Mouse (Mus musculus): ENCODE results near the gene Mydgf. TPM values are rescaled to one million over a fixed set of nuclear protein-coding genes. Genes with fewer than 3 reads are reported as not detected.

The Mydgf gene
- total RNA-seq, 2 experiments from 2014 or later: 33.2 to 34.6 TPM

DNA sequence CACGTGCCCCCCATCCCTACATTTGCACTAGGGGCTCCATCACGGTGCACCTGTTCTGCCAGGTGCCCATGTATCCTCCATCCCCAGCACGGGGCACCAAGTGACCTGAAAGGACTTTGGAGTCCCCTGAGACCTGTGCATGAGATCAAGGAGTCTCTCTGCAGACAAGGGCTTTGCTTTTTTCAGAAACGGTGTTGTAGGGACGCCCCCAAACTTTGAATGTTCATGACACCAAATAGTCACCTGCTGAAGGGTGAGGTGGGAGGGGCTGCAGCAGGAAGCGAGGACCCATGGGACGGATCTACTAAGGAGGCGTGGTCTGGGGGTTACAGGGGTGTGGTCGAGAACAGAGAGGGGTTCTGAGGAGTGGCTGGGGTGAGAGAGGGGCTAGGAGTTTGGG is 35.4 kb downstream of the Mydgf start:
- intact Hi-C loops (cut with DNase I): no loop called here

GRCm38 (mm10) chr17:56147420-56147819 is 36.3 kb downstream of the Mydgf start:
- DNase-seq: no peak
- intact Hi-C loops (cut with DNase I): no loop called here

More for the DNA sequence above, 35.4 kb downstream of the Mydgf start:
- DNase-seq: no peak

GRCm38 (mm10) chr17:56146131-56146530 is 37.6 kb downstream of the Mydgf start:
- intact Hi-C loops (cut with DNase I): no loop called here
- no peak for DNase-seq

DNA sequence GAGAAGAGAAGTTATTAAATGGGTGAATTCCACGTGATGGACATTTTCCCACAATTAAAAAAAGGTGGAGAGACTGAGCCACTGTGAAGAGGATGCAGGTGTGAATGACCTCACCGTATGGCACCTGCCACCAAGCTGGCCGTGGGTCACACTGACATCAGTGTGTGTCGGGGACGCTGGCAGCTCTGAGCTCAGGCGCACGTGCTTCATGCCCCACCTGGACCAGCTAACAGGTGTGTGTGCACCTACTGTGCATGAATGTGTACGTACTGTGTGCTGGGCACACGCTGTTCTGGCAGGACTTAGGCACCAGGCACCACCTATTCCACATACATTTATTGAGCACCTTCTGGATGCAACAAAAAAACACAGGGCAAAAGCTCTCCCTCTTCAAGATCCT is 39.2 kb downstream of the Mydgf start:
- DNase-seq: no peak
- intact Hi-C loops (cut with DNase I): no loop called here

- peak in 1 of 2 experiments; percentile 46 for DNase-seq
- intact Hi-C loops (cut with DNase I): no loop called here
Observed at GRCm38 (mm10) chr17:56141702-56142605, 41.8 kb downstream of the Mydgf start.

DNA sequence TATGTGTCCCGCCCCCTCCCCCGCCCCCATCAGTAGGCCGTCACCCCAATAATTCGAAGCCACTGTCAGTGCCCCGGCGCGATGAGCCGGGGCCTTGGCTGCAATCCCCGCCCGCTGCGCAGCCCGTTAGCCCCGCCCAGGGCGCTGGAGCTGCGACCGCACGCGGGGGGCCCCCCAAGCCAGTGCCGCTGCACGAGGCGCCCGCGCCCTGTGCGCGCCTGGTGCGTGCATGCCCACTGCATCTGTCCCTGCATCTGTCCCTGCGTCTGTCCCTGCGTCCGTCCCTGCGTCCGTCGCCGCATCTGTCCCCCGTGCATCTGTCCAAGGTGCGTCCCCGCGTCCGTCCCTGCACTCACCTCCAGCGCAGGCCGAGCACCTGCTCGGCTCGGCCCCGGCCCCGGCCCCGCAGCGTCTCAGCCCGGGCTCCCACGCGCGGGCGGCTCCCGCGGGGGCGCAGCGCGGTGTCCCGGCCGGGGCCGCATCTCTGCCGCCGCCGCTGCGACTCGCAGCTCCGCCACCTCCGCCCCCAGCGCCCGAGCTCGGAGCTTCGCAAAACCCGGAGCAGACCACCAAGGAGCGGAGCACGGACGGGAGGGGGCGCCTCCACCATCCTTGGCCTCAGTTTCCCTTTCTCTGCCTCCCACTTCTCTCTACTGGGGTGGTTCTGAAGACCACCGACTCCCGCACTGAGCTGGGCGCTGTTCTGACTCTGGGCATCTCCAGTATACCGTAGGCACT is 43.7 kb downstream of the Mydgf start, which contains the start of gene Sema6b:
Gene Sema6b (minus strand): TSS at position 486 of the 738 bp plus-strand sequence.
- intact Hi-C loops (cut with DNase I): no loop called here
- DNase-seq: peak; percentile 79 to 80

DNA sequence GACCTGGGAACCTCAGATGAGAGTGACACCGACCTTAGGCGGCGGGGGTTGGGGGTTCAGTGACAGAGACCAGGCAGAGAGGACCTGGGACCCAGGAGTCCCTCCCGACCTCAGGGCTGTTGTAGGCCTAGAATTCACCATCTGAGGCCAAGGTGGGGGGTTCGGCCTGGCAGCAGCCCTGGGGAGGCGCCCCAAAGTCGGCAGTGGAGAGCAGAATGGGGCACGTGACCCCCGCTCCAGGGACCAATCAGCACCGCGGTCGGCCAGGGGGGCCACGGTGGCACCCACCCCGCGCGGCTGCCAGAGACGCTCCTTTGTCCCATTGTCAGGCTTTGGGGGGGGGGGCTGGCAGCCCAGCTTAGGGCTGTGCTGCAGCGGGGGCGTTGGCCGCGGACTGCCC is 44.4 kb downstream of the Mydgf start:
- no peak for DNase-seq
- intact Hi-C loops (cut with DNase I): no loop called here

GRCm38 (mm10) chr17:56137839-56138613 is 45.7 kb downstream of the Mydgf start:
- intact Hi-C loops (cut with DNase I): no loop called here

GRCm38 (mm10) chr17:56136558-56136957 is 47.2 kb downstream of the Mydgf start:
- DNase-seq: peak in 1 of 2 experiments; percentile 15
- intact Hi-C loops (cut with DNase I): no loop called here

More at GRCm38 (mm10) chr17:56137839-56138613, 45.7 kb downstream of the Mydgf start:
- DNase-seq: peak in 1 of 2 experiments; percentile 27

DNA sequence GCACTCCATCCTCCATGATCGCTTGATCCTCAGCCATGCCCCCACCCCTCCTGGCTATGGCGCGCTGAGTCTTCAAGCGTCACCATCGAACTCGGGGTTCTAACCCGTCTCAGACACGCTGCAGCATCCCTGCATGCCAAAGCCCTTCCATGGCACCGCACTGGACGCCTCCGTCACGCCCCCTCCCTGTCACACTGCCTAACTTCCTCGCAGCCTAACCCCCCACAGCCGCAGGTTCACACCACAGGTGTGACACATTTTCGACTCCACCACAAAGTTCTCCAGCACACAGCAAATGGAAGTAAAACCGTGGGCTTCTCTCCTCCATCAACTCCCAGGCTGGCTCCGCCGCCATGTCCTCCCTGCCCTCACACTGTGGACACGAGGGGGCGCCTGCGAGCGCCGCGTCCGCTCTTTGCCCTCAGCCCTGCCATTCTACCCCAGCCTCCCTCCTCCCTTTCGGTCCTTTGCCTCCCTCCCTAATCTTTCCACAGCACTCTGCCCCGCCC is 49.2 kb downstream of the Mydgf start:
- peak; percentile 81 to 85 for DNase-seq
- intact Hi-C loops (cut with DNase I): no loop called here

DNA sequence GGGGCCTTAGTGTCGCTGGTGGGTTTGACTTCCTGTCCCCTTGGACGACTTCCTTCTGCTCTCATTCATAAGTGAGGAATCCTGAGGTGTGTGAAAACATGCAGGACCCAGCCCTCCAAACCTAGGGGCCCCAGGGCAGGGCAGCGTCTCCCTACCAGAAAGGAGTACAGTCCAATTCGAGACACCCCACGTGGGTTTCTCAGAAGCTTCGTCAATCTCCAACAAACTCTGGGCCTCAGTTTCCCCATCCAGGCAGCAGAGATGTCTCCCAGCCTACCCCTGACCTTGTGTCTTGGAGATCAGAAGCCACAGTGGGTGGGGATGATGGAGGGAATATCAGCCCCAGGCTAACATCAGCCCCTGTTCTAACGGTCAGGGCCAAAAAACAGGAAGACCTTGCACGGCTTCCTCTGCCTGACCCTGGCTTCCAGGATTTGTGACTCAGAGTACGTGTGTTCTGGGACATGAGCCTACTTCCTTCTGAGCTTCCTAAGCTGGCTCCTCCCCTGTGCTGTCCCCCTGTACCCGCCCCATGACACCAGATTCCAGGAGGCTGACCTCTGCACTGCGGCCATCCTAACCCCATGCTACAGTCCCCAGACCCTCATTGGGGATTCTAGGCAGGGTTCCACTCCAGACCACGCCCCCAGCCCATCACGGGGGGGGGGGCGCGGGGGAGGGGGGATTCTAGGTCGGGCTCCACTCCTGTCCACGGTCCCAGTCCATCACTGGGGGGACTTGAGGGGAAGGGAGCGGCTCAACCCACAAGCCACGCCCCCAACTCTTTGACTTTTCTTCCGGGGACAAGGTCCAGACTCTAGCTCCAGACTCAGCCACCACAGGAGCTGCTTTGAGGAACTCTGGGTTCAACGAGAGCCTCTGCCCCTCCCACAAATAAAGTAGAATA is 50.0 kb downstream of the Mydgf start:
- intact Hi-C loops (cut with DNase I): no loop called here

DNA sequence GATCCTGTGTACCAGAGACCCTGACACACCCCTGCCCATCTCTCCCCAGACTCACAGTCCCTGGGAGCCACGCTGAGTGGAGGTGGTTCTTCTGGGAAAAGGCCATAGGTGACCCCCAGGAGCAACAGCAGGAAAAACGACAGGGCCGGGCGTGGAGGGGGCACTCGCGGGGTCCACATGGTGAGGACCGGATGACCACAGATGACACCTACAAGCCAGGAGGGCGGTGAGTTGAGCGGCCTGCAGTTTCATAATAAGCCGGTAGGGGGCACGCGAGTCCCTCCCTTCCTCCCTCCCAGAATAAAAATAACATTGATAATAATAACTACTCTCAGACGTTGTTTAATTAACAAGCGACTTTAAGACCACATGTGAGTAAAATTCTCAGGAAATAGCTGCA is 51.1 kb downstream of the Mydgf start:
- peak; percentile 79 to 81 for DNase-seq
- intact Hi-C loops (cut with DNase I): loop anchor here (1.0 kb wide), 1 partner anchor 27 kb away; no protein-coding TSS in a partner anchor

More for the DNA sequence above, 50.0 kb downstream of the Mydgf start:
- peak; percentile 68 to 74 for DNase-seq

- intact Hi-C loops (cut with DNase I): loop anchor here (1.0 kb wide), 2 partner anchors 27 to 123 kb away; no protein-coding TSS in a partner anchor
- peak; percentile 74 to 83 for DNase-seq
Observed at GRCm38 (mm10) chr17:56131814-56132213, 51.9 kb downstream of the Mydgf start.

GRCm38 (mm10) chr17:56131136-56131535 is 52.6 kb downstream of the Mydgf start:
- intact Hi-C loops (cut with DNase I): loop anchor here (1.0 kb wide), 1 partner anchor 124 kb away; no protein-coding TSS in a partner anchor
- DNase-seq: no peak

DNA sequence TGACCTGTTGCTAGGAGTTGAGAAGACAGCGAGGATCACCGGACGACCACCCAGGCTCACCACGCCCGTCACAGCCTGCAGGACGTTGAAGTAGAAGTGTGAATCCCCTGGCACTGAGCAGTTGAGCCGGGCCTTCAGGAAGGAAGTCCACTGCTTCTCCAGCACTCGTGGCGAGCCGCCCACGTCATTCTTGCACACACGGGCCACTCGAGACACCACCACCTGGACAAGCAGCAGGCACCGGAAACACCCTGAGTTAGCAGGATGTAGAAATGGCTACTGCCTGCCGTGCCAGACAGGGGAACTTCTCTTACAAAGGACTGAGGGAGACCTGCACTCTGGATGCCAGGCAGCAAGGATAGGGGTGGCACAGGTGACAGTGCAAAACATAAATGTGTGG is 55.5 kb downstream of the Mydgf start:
- intact Hi-C loops (cut with DNase I): no loop called here

GRCm38 (mm10) chr17:56126175-56126574 is 57.5 kb downstream of the Mydgf start:
- intact Hi-C loops (cut with DNase I): no loop called here
- no peak for DNase-seq

More for the DNA sequence above, 55.5 kb downstream of the Mydgf start:
- DNase-seq: no peak

All from heart, postnatal 14 days (tissue).